Mouse (Mus musculus) left cerebral cortex, adult 8-10 months (tissue): ENCODE data around the gene Klf5. TPM values are rescaled to one million over a fixed set of nuclear protein-coding genes. Genes with fewer than 3 reads are reported as not detected.

Experiments used
- DNase-seq, 2 experiments: peaks; one replicate each; pipeline ENCODE4 v3.0.0; 2022; ENCODE audit warnings: low spot score in 2 of 2
- total RNA-seq, 4 experiments: library from RNA; stranded (reverse); gene quantifications; 2 replicates each; pipeline ENCODE4 v1.2.4; 2022

The Klf5 gene
- total RNA-seq, 4 experiments from 2014 or later = 16.5 to 19.7 (median 16.7) TPM

DNA sequence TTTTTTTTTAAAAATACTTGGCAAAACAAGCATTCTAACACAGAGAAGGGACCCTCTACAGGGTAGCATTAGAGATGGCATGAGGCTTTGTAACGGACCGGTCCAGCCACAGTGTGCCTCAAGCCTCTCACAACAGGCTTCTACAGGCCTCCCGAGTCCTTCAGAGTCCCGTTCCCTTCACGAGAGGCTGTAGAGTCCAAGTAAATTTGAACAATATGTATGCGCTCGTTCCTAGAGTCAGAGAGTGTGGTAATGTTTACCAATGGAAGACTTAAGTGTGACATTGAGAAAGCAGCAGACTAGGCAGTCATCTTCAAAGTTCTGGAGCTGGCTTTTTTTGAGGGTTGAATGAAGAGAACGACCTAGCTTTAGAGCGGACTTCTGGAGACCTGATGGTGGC lies 11.1 kb downstream of the Klf5 start:
- DNase-seq = no peak

DNA sequence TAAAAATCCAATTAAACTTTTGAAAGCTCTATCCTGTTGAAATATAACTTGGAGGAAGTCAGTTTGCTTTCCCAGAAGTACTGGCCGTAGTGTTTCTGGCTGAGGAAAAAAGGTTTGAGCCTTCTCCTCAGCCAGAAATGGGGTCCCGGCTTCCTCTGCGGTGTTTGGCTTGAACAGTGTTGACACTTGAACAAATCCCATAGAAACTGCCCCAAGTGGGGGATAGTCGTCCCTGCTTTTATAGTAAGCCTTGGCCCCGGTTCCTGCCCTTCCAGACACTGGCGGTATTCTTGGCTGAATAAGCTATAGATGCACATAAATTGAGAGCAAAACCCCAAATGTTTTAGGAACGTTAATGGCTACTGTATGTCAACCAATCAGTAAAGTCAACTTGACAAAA lies 11.9 kb downstream of the Klf5 start:
- no peak for DNase-seq

DNA sequence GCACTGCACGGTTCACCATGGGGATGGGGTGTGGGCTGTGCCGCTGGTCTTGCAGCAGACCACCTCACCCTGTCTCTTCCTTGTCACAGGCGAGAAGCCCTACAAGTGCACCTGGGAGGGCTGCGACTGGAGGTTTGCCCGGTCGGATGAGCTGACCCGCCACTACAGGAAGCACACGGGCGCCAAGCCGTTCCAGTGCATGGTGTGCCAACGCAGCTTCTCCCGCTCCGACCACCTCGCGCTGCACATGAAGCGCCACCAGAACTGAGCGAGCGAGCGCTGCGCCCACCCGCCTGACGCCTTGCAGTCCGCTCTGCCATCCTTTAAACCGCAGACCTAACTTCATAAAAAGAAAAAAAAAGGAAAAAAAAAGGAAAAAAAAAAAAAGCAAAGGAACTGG lies 14.6 kb downstream of the Klf5 start:
- DNase-seq = no peak

DNA sequence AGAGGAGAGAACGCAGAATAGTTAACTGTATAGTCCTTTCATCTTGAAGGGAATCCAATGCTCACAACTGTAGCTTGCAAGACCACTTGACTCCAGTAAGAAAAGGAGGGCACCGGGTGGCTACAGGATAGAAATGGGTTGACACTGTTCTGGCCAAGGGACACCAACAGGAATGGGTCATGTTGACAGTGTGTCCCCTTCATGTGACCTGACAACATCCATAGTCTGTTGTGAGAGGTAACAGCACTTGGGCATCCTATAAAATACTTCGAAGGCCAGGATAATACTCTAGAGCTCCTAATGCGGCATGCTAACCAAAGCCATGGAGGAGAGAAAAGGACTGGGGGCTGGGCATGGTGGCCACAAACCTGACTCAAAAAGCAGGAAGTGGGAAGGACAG lies 17.8 kb downstream of the Klf5 start:
- DNase-seq = no peak

DNA sequence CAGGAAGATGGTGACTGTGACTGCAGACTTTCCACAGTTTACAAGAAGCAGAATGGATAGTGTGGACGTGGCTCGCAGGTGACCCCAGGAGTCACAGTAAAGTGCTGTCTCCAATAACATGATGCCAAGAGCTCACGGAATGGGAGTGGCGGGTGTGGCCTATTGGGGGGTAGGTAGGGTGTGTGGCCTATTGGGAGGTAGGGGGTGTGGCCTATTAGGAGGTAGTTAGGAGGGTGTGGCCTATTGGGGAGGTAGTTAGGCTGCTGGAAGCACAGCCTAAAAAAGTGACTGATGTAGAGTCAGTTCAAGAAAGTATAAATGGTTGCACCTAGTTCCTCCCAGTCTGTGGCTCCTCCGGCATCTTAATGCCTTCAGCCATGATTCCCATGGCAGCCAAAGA lies 22.2 kb downstream of the Klf5 start:
- DNase-seq = no peak

DNA sequence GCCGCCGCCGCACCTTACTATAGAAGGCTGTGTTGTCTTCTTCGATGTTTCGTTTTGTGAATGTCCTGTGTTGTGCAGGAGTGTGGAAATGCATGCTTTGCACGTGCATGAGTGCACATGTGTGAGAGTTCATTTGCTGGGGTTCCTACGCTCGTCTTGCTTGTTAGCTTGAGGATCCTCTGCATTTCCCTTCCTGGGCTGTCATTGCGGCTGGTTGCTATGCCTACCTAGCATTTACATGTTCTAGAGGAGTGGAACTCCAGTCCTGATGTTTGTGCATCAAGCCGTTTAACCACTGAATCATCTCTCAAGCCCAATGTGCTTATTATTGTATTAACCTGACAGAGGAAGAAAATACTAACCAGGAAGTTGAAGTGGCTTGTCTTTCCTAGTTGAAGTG lies 24.9 kb downstream of the Klf5 start:
- no peak for DNase-seq

DNA sequence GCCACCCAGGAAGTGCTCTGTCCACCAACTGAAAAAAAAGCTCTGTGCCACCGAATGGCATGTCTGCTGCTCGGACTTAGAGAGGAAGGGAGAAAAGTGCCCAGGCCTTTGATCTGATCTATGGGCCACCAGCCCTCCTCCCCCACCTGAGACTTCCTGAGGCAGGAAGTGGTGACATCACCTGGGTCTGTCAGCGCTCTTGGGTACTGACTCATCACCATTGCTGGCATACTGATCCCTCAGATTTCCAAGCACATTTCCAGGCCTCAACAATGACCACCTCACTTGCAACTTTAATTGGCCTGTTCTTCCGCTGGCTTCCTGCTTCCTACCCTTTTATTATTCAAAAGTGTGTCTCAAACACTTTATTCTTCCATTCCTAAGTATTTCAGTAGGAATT lies 26.0 kb downstream of the Klf5 start:
- DNase-seq = no peak

DNA sequence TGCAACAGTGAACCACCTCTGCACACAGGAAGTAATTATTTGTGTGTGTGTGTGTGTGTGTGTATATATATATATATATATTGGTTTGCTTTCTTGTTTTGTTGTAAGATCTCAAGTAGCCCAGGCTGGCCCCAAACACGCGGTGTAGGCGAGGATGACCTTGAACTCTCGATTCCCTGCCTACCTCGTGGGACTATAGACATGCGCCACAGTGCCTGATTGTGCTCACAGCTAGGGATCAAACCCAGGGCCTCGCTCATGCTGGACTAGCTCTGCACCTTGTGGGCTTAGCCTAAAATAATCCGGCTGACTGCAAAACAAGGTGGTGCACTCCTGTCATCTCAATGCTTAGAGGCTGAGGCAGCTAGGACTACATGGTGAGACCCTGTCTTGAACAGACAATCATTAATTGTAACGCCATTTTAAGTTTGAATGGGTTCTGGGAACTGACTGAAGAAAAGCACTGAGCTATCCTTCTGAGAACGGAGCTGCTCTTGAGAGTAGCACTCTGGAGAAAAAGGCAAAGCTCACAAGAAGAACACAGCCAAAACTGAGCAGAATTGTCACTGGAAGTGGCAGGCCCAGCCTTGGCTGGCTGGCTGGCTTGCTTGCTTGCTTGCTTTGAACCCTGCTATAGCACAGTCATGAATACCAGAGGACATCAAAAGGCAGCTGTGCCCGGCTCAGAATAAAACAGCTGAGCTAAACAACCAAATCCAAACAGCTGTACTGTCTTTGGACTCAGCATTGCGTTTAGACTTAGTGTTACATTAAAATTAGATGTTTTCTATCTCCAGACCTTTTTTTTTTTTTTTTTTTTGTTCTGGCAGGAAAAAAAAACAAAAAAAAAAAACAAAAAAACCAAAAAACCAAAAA lies 27.3 kb downstream of the Klf5 start:
- DNase-seq = no peak

DNA sequence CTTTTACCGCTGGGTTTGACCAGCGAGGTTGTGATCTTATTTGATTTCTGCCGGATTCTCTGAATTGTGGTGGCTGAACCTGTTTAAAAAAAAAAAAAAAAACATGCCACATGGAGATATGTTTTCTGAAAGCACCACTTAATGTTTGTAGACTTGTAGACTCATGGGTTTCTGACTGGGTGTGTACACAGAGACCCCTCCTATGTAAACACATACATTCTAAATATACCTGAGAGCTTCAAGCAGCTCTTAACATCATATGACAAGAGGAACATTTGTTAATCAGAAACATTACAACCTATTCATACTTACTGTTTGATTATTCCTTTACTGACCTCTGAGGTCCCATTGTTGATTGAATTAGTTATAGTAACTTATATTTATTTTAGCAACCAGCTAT lies 38.1 kb downstream of the Klf5 start:
- DNase-seq = no peak

DNA sequence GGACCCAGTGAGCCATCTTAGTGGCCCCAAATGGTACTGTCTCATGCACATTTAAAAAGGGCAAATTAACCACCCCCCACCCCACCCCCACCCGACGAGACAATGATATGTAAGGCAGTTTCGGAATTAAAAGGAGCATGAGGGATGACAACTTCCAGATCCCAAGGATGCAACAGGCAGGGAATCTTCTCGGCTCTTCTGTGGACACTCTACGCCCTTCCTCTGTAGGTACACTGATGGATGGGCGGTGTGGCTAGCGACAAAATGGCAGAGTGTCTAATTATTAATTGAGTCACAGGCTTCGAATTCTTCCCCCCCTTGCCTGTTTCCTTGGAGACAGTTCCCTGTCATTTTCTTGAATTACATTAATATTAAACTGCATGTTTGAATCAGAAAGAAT lies 40.5 kb downstream of the Klf5 start:
- no peak for DNase-seq

DNA sequence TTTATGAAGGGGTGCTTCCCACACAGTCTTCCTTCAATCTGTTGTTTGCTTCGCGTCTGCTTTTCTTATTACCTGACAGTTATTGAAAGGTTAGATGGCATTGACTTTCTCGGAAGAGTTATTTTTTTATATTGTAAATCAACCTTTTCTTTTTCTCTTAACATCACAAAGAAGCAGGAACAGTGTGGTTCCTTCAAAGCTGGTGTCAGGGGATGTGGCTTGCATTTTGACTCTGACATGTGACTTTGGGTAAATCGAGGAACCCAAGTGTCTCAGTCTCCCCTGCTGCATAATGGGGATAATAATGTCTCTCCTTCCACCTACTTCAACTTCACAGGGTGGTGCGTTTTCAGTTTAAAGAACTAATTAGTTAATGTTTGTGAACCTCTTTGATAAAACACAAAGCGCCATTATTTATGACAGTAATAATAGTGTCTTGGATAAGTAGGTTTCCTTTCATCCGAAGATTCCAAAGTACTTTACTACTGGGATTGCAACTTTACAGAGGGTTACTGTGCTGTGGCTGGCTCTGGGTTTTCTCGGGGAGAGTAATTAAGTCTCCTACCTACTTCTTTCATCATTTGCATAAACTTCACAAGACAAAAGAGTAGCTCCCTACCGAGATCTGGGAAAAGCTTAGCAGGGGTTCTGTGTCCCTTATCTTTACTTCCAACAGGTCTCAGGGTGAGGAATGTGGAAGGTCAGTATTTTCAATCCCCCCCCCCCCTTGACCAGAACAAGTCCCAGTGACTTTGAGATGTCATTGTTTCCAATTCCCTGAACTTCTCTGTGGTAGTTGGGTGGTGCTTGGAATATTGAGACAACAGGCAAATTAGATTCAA lies 41.4 kb downstream of the Klf5 start:
- no peak for DNase-seq

DNA sequence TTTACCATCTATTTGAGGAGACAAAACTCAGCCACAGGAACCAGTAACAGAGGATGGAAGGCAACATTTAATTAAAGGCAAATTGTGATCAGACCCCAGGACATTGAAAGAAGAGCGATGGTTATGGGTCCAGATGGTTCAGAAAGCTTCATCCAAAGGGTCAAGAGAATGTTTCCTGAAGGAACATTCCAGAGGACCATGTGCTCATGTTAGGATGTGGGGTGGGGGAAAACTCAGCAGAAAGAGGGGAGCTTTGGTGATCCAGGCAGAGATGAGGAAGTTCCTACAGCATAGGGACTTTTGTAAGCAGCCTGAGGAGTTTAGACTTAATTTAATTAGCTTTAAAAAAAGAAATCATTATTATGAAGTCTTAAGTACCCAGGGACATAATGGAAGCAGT lies 42.2 kb downstream of the Klf5 start:
- no peak for DNase-seq

DNA sequence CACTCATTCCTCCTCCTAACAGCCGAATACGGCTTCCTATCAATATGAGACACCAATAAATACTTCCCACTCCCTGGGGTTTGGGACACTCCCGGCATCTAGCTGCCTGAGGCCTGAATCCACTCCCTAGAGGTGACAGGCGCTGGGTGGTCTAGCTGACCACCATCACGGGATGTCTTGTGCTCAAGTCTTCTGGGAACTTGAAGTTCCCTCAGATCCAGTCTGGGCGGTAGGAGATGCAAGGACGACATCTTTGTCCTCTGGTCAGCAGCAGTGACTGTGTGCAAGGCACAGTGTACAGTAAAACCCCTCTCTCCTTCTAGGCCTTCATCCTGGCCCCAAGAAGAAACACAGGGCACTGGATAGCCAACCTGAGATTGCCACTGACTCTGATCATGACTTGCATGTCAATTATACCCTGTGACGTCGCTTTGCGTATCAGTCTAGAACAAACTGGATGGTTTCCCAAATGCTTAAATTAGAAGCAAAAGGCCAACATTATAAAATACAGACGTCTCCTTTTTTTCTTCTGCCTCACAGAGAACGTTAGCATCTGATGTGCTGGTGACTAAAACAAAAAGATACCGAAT lies 49.8 kb downstream of the Klf5 start:
- no peak for DNase-seq

DNA sequence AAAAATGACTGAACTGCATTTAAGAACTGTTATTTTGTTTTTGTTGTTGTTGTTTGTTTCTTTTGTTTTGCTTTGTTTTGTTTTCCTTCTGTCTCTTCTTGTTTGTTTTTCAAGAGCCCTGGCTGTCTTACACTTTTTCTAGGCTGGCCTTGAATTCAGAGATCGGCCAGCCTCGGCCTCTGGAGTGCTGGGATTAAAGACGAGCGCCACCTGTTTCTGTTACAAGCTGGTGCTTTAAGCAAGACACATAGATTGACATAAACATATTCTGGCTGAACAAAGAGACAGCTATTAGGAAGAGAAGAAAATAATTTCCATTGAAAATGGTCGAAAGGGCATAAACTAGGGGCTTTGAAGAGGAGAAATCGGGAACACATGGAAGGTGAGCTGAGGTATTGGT lies 51.1 kb downstream of the Klf5 start:
- no peak for DNase-seq

DNA sequence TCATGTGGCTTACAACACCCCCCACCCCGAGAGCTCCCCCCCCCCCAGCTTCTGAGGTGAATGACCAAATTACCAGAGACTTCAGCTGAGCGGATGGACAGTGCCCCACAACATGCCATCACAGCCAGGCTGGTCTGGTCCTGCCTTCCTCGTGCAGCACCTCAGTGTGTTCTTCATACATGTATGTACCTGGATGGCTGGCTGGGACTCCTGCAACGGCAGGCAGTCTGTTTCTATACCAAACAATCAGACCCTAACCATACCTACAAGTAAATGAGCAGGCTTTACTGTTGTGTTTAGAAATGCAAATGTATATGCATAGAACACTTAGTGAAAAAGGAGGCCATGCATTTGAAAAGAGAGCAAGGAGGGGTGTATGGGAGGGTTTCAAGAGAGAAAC lies 54.5 kb downstream of the Klf5 start:
- DNase-seq = no peak

DNA sequence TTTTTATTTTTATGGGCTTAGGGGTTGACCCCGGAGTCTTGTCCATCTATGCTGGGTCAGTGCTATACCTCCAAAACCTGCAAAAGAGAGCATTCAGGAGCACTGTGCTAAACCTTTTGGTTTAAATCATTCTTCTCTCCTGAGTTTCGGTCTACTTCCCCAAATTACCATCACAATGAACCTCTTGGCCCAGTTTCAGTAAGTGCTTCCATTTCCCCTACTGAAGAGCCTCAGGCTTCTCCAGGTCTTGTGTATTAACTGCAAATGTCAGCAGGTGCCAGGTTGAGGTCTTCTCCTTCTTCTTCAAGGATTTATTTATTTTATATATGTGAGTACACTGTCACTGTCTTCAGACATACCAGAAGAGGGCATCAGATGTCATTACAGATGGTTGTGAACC lies 55.6 kb downstream of the Klf5 start:
- DNase-seq = no peak

DNA sequence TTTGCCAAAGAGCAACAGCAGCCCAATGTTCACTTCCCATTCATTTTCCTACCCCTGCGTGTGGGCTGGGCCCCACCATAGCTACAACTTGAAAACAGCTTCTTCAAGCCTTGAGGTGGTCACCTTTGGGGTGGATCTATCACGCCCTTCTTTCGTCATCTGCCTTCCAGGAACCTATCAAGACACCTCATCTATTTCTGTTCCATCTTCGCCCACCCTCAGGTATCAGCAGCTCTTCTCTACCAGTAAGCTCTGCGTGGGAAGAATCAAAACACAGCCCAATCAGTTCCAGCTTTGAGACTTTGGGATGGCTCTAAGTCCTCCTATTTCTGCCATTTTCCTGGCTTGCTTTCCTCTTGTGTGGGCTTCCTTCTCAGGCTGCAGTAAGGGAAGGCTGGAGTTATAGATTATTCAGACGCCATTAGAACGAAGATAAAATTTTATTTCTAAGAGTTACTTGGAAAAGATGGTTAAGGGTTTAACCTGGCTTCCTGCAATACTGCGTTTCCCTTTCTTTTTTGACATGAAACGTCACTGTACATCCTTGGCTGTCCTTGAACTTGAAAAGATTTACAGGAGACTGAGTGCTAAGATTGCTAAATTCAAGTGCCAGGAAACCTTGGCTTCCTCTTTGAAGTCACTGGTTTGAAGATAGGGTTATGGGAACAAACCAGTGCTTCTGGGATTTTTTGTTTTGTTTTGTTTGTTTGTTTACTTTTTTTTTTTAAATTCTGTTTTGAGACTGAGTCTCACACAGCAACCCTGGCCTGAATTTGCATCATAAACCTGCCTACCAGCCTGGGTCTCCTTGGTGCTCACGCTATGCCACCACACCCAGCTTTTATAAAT lies 56.5 kb downstream of the Klf5 start:
- DNase-seq = no peak

DNA sequence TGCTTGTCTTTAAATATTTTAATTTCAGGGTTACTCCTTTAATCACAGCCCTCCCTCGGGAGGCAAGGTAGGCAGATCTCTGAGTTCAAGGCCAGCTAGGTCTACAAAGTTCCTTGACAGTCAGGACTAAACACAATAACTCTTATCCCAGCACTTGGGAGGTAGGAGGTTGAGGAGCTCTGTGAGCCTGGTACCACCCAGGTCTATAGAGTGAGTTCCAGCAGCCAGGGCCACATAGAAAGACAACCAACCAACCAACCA lies 57.0 kb downstream of the Klf5 start:
- no peak for DNase-seq

DNA sequence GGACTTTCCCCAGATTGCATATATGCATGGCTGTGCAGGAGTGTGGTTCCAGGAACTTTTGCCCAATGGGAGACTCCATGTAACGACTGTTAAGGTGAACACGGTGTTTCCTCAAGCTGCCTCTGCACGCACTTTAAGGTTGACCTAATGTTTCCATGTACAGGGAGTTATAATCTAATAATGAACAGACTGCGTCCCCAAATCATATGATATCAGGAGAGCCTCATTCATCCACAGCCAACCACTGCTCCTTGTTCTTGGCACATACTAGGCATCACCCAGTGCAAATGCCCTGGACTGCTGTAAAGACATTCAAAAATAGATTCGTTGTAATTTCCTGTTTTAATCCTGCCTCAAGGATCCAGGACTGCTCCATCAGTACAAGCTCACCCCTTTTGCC lies 64.5 kb downstream of the Klf5 start:
- DNase-seq = no peak

DNA sequence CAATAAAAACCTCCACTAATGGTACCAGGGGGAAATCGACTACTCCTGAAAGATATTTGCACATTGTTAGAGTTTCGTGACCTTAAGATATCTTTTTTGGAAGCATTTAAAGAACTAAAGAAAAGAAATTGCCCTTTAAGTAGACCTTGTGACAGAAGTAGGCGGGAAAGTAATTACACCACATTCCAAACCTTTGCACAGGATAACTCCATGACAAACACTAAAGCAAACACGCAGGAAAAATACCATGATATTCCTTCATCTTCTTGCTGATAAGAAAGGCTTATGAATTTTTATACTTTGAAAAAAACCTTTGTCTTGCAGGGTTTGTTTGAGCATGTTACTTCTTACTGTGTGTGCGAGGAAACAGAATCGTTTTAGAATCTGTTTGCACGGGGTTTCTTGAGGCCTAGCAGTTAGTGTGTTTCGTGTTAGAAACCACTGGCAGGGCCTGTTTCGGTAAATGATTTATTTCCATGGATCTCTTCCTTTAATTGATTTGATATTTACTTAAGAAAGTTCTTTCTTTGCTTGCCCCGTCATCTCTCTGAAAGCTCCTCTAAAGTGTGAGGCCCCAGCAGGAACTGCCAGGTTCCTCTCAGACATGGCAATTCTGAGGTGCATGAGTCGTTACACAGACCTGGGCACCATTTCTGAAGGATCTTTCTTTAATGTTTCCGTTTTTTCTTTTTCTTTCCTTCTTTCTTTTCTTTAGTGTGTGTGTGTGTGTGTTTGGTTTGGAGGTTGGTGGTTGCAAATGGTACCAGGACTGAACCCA lies 65.7 kb downstream of the Klf5 start:
- DNase-seq = no peak
